Mouse (Mus musculus): ENCODE measurements around the gene Hoxc5.

GRCm38 (mm10) chr15:103034807-103035547, 67.7 kb downstream of the Hoxc5 start:
- TF ChIP-seq CTCF (IDR thresholded peaks at IDR 0.05; ENCODE audit: borderline replicate concordance, insufficient read depth, low read length), result no peak
- no peak for TF ChIP-seq POLR2A (IDR thresholded peaks at IDR 0.05; ENCODE audit: low read depth, low read length)
